Mouse (Mus musculus): ENCODE data around the gene Set. TPM values are rescaled to one million over a fixed set of nuclear protein-coding genes. Genes with fewer than 3 reads are reported as not detected.

Gene Set
- polyA plus RNA-seq, 1 experiment from 2014 or later = 147 TPM

DNA sequence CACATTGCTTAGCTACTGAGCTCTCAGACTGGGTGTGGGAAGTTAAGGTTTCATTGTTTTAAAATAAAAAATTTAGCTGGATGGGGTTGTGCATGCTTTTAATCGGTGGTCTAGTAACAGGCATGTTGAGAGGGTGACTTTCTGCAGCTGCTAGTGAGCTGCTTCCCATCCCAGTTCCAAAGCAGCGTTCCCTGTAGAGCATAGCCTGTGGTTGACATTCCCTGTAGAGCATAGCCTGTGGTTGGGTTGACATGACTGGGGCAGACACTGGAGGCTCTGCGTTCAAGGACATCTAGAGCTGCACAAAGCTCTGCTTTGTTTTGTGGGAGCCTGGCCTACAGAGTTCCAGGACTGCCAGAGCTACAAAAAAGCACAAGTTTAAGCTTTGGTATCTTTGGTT, 16.1 kb downstream of the Set start:
- H3K27ac ChIP-seq (replicated peaks) = 0 out of 2 replicates have a peak overlapping the region, but pooled peaks have one; percentile 6
- H3K27me3 ChIP-seq = no peaks in the 10 kb centered on the region
- no peak for ATAC-seq (ENCODE audit: insufficient read depth)
- 69% methylated on average over 3 of the region's 3 CpGs for WGBS (ENCODE audit: insufficient replicate concordance)
- peaks cover 22% of the 10 kb centered on the region for H3K4me1 ChIP-seq (replicated peaks)
- H3K9me3 ChIP-seq (replicated peaks) = no peaks in the 10 kb centered on the region
- H3K9ac ChIP-seq = no peak overlapping the region
- H3K36me3 ChIP-seq (replicated peaks) = peaks cover 41% of the 10 kb centered on the region
- no peak overlapping the region for H3K4me2 ChIP-seq
- H3K4me3 ChIP-seq (replicated peaks) = no peak overlapping the region

DNA sequence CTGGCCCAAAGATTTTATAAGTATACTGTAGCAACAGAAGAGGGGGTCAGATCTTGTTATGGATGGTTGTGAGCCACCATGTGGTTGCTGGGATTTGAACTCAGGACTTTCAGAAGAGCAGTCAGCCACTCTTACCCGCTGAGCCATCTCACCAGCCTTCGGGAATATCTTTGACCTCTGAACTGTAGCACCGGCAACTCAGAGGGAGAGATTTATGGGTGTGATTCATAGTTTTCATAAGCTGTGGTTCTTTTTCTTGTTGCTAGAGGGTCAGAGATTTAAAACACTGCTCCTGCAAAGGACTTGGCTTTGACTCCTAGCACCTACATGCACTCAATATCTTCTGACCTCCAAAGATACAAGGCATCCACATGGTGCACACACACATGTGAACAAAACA, 18.4 kb downstream of the Set start:
- no peak overlapping the region for H3K27ac ChIP-seq (replicated peaks)
- H3K4me1 ChIP-seq (replicated peaks) = peaks cover 21% of the 10 kb centered on the region
- H3K4me2 ChIP-seq = no peak overlapping the region
- H3K4me3 ChIP-seq (replicated peaks) = no peak overlapping the region
- H3K36me3 ChIP-seq (replicated peaks) = peaks cover 18% of the 10 kb centered on the region
- H3K27me3 ChIP-seq = no peaks in the 10 kb centered on the region
- ATAC-seq (ENCODE audit: insufficient read depth) = no peak
- no peaks in the 10 kb centered on the region for H3K9me3 ChIP-seq (replicated peaks)
- no peak overlapping the region for H3K9ac ChIP-seq
- 60% methylated on average over 3 of the region's 3 CpGs for WGBS (ENCODE audit: insufficient replicate concordance)

GRCm38 (mm10) chr2:30076439-30076838, 19.3 kb downstream of the Set start:
- Histone ChIP-seq H3K9ac (no peak overlapping the region), H3K4me2 (no peak overlapping the region), H3K27me3 (no peaks in the 10 kb centered on the region), H3K4me1 (replicated peaks) (peaks cover 21% of the 10 kb centered on the region), H3K4me3 (replicated peaks) (no peak overlapping the region), H3K9me3 (replicated peaks) (no peaks in the 10 kb centered on the region), H3K27ac (replicated peaks) (no peak overlapping the region), H3K36me3 (replicated peaks) (peaks cover 16% of the 10 kb centered on the region)
- ATAC-seq (ENCODE audit: insufficient read depth) = no peak
- WGBS (ENCODE audit: insufficient replicate concordance) = 76% methylated on average over 9 of the region's 9 CpGs

GRCm38 (mm10) chr2:30076959-30077358, 19.8 kb downstream of the Set start:
- Histone ChIP-seq H3K27me3 (no peaks in the 10 kb centered on the region), H3K9ac (peak overlapping the region; percentile 55; the same call in 1 of the 2 replicates)
- ATAC-seq (ENCODE audit: insufficient read depth) = peak; percentile 12; the same call in 1 of the 2 replicates

GRCm38 (mm10) chr2:30077502-30078348, 20.5 kb downstream of the Set start, which contains the start of gene Pkn3:
Gene Pkn3, plus strand, starts transcription at chr2:30077684.
- H3K36me3 ChIP-seq (replicated peaks) = peaks cover 9% of the 10 kb centered on the region; the same call in 1 of the 2 replicates
- no peaks in the 10 kb centered on the region for H3K9me3 ChIP-seq (replicated peaks)
- H3K9ac ChIP-seq = peak within 1 kb of the TSS; percentile 55
- ATAC-seq (ENCODE audit: insufficient read depth) = peak; percentile 69
- H3K4me2 ChIP-seq = peak within 1 kb of the TSS; percentile 96
- peak within 1 kb of the TSS; percentile 66 for H3K4me3 ChIP-seq (replicated peaks)
- no peaks in the 10 kb centered on the region for H3K27me3 ChIP-seq
- peaks cover 21% of the 10 kb centered on the region for H3K4me1 ChIP-seq (replicated peaks)
- WGBS (ENCODE audit: insufficient replicate concordance) = under 1% methylated on average over 53 of the region's 53 CpGs
- peak within 1 kb of the TSS; percentile 64 for H3K27ac ChIP-seq (replicated peaks)

More at GRCm38 (mm10) chr2:30076959-30077358, 19.8 kb downstream of the Set start:
- Histone ChIP-seq H3K4me3 (replicated peaks) (no peak overlapping the region), H3K4me1 (replicated peaks) (peaks cover 21% of the 10 kb centered on the region), H3K9me3 (replicated peaks) (no peaks in the 10 kb centered on the region), H3K27ac (replicated peaks) (no peak overlapping the region), H3K36me3 (replicated peaks) (peaks cover 14% of the 10 kb centered on the region), H3K4me2 (peak overlapping the region; percentile 96)
- 45% methylated on average over 6 of the region's 6 CpGs for WGBS (ENCODE audit: insufficient replicate concordance)

DNA sequence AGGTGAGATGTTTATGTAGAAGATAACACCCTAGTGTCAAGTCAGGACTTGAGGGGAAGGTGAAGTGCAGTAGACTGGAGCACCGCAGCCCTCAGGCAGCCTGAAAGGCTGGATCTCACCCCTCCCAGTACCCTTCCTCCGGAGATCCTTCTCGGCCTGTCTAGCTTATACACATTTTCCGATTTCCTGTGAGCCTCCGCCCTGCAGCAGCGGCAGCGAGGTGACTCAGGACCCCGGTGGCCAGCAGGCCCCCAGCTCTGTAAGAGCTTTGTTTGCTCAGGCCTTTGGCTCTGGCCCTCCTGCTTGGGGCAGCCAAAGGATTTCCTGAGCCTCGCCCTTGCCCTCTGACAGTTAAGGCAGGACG, 21.2 kb downstream of the Set start:
- H3K9me3 ChIP-seq (replicated peaks) = no peaks in the 10 kb centered on the region
- H3K4me3 ChIP-seq (replicated peaks) = peak overlapping the region; percentile 66
- peaks cover 21% of the 10 kb centered on the region for H3K4me1 ChIP-seq (replicated peaks)
- peak overlapping the region; percentile 55; the same call in 1 of the 2 replicates for H3K9ac ChIP-seq
- peak overlapping the region; percentile 96 for H3K4me2 ChIP-seq
- H3K36me3 ChIP-seq (replicated peaks) = 0 out of 2 replicates have a peak, but pooled peaks cover 3% of the 10 kb centered on the region
- peak overlapping the region; percentile 64 for H3K27ac ChIP-seq (replicated peaks)
- 0 out of 2 replicates have a peak, but pooled peaks have one; percentile 4 for ATAC-seq (ENCODE audit: insufficient read depth)
- H3K27me3 ChIP-seq = no peaks in the 10 kb centered on the region
- WGBS (ENCODE audit: insufficient replicate concordance) = 7% methylated on average over 10 of the region's 10 CpGs

GRCm38 (mm10) chr2:30078760-30079159, 21.6 kb downstream of the Set start:
- H3K36me3 ChIP-seq (replicated peaks) = no peaks in the 10 kb centered on the region
- no peaks in the 10 kb centered on the region for H3K9me3 ChIP-seq (replicated peaks)
- H3K9ac ChIP-seq = no peak overlapping the region
- peak overlapping the region; percentile 64; the same call in 1 of the 2 replicates for H3K27ac ChIP-seq (replicated peaks)
- peaks cover 17% of the 10 kb centered on the region for H3K4me1 ChIP-seq (replicated peaks)
- H3K27me3 ChIP-seq = no peaks in the 10 kb centered on the region
- H3K4me2 ChIP-seq = peak overlapping the region; percentile 96; the same call in 1 of the 2 replicates
- H3K4me3 ChIP-seq (replicated peaks) = no peak overlapping the region
- WGBS (ENCODE audit: insufficient replicate concordance) = 68% methylated on average over 4 of the region's 4 CpGs
- ATAC-seq (ENCODE audit: insufficient read depth) = no peak

- 80% methylated on average over 15 of the region's 15 CpGs for WGBS (ENCODE audit: insufficient replicate concordance)
- no peak overlapping the region for H3K9ac ChIP-seq
- no peaks in the 10 kb centered on the region for H3K27me3 ChIP-seq
- no peak overlapping the region for H3K27ac ChIP-seq (replicated peaks)
- no peak overlapping the region for H3K4me3 ChIP-seq (replicated peaks)
- peaks cover 22% of the 10 kb centered on the region for H3K4me1 ChIP-seq (replicated peaks)
- no peak overlapping the region for H3K4me2 ChIP-seq
- ATAC-seq (ENCODE audit: insufficient read depth) = no peak
- H3K9me3 ChIP-seq (replicated peaks) = no peaks in the 10 kb centered on the region
- H3K36me3 ChIP-seq (replicated peaks) = no peaks in the 10 kb centered on the region
Measured at GRCm38 (mm10) chr2:30080181-30080800, 23.1 kb downstream of the Set start.

DNA sequence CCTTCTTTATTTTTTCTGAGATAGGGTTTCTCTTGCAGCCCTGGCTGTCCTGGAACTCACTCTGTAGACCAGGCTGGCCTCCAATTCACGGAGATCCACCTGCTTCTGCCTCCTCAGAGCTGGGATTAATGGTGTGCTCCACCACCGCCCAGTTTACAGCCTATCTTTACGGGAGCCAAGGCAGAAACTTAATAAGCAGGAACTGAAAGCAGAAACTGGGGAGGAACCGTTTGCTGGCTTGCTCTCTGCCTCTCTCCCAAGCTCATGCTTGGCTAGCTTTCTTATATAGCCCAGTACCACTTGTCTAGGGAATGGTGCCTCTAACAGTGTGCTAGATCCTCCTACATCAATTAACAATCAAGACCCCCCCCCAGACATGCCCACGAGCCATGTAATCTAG, 26.9 kb downstream of the Set start:
- Histone ChIP-seq H3K36me3 (replicated peaks) (no peaks in the 10 kb centered on the region), H3K4me1 (replicated peaks) (peaks cover 5% of the 10 kb centered on the region), H3K9me3 (replicated peaks) (no peaks in the 10 kb centered on the region), H3K4me3 (replicated peaks) (no peak overlapping the region), H3K4me2 (peak overlapping the region; percentile 30; the same call in 1 of the 2 replicates), H3K27ac (replicated peaks) (no peak overlapping the region), H3K27me3 (no peaks in the 10 kb centered on the region), H3K9ac (no peak overlapping the region)
- WGBS (ENCODE audit: insufficient replicate concordance) = 44% methylated on average over 5 of the region's 5 CpGs
- ATAC-seq (ENCODE audit: insufficient read depth) = no peak

- Histone ChIP-seq H3K4me2 (peak overlapping the region; percentile 30), H3K9ac (no peak overlapping the region), H3K4me3 (replicated peaks) (no peak overlapping the region), H3K9me3 (replicated peaks) (no peaks in the 10 kb centered on the region), H3K27ac (replicated peaks) (no peak overlapping the region), H3K36me3 (replicated peaks) (no peaks in the 10 kb centered on the region), H3K4me1 (replicated peaks) (peaks cover 5% of the 10 kb centered on the region), H3K27me3 (no peaks in the 10 kb centered on the region)
- no peak for ATAC-seq (ENCODE audit: insufficient read depth)
- WGBS (ENCODE audit: insufficient replicate concordance) = 54% methylated on average over 12 of the region's 12 CpGs
Measured at GRCm38 (mm10) chr2:30084632-30085031, 27.5 kb downstream of the Set start.

- no peak overlapping the region for H3K4me3 ChIP-seq (replicated peaks)
- H3K9ac ChIP-seq = no peak overlapping the region
- H3K4me1 ChIP-seq (replicated peaks) = peaks cover 10% of the 10 kb centered on the region
- 72% methylated on average over 4 of the region's 4 CpGs for WGBS (ENCODE audit: insufficient replicate concordance)
- H3K9me3 ChIP-seq (replicated peaks) = no peaks in the 10 kb centered on the region
- H3K4me2 ChIP-seq = no peak overlapping the region
- H3K27ac ChIP-seq (replicated peaks) = no peak overlapping the region
- no peaks in the 10 kb centered on the region for H3K27me3 ChIP-seq
- H3K36me3 ChIP-seq (replicated peaks) = peaks cover 17% of the 10 kb centered on the region
- ATAC-seq (ENCODE audit: insufficient read depth) = no peak
Measured at GRCm38 (mm10) chr2:30087310-30087709, 30.1 kb downstream of the Set start.

Data from liver, embryonic 15.5 days (tissue).